Mouse (Mus musculus): ENCODE measurements around the gene Slc37a1.

The Slc37a1 gene

GRCm38 (mm10) chr17:31267138-31267537, 19.5 kb upstream of the Slc37a1 start:
- in situ Hi-C loops (cut with MboI; ENCODE audit: unreplicated experiment in 2 of 2), result no loop called here

- in situ Hi-C loops (cut with MboI; ENCODE audit: unreplicated experiment in 2 of 2), result no loop called here
Observed at GRCm38 (mm10) chr17:31267603-31268002, 19.0 kb upstream of the Slc37a1 start.

GRCm38 (mm10) chr17:31268016-31268415, 18.6 kb upstream of the Slc37a1 start:
- in situ Hi-C loops (cut with MboI; ENCODE audit: unreplicated experiment in 2 of 2), result no loop called here

GRCm38 (mm10) chr17:31269761-31270160, 16.8 kb upstream of the Slc37a1 start:
- in situ Hi-C loops (cut with MboI; ENCODE audit: unreplicated experiment in 2 of 2), result loop anchor here (5.0 to 10.0 kb wide), 3 partner anchors 132 to 255 kb away; no protein-coding TSS in a partner anchor

- in situ Hi-C loops (cut with MboI; ENCODE audit: unreplicated experiment in 2 of 2), result loop anchor here (5.0 to 10.0 kb wide), 3 partner anchors 133 to 255 kb away; no protein-coding TSS in a partner anchor
Observed at GRCm38 (mm10) chr17:31270246-31270645, 16.3 kb upstream of the Slc37a1 start.

- in situ Hi-C loops (cut with MboI; ENCODE audit: unreplicated experiment in 2 of 2), result loop anchor here (5.0 to 10.0 kb wide), 3 partner anchors 133 to 256 kb away; no protein-coding TSS in a partner anchor
Observed at GRCm38 (mm10) chr17:31270736-31271135, 15.9 kb upstream of the Slc37a1 start.

- in situ Hi-C loops (cut with MboI; ENCODE audit: unreplicated experiment in 2 of 2), result loop anchor here (5.0 to 10.0 kb wide), 3 partner anchors 134 to 256 kb away; no protein-coding TSS in a partner anchor
Observed at GRCm38 (mm10) chr17:31271136-31271851, 15.3 kb upstream of the Slc37a1 start.

- in situ Hi-C loops (cut with MboI; ENCODE audit: unreplicated experiment in 2 of 2), result loop anchor here (5.0 to 10.0 kb wide), 3 partner anchors 135 to 258 kb away; no protein-coding TSS in a partner anchor
Observed at GRCm38 (mm10) chr17:31272416-31273165, 14.0 kb upstream of the Slc37a1 start.

GRCm38 (mm10) chr17:31273631-31274030, 13.0 kb upstream of the Slc37a1 start:
- in situ Hi-C loops (cut with MboI; ENCODE audit: unreplicated experiment in 2 of 2), result loop anchor here (5.0 to 10.0 kb wide), 3 partner anchors 136 to 259 kb away; no protein-coding TSS in a partner anchor

GRCm38 (mm10) chr17:31275181-31275580, 11.4 kb upstream of the Slc37a1 start:
- in situ Hi-C loops (cut with MboI; ENCODE audit: unreplicated experiment in 2 of 2), result loop anchor here (5.0 to 10.0 kb wide), 2 partner anchors 148 to 260 kb away; partner anchors contain the start of gene Tff3 (in 1 of the 2)

- in situ Hi-C loops (cut with MboI; ENCODE audit: unreplicated experiment in 2 of 2), result loop anchor here (5.0 to 10.0 kb wide), 2 partner anchors 149 to 262 kb away; partner anchors contain the start of gene Tff3 (in 1 of the 2)
Observed at GRCm38 (mm10) chr17:31276207-31276921, 10.2 kb upstream of the Slc37a1 start.

- in situ Hi-C loops (cut with MboI; ENCODE audit: unreplicated experiment in 2 of 2), result loop anchor here (5.0 to 10.0 kb wide), 2 partner anchors 150 to 262 kb away; partner anchors contain the start of gene Tff3 (in 1 of the 2)
Observed at GRCm38 (mm10) chr17:31276922-31277918, 9.4 kb upstream of the Slc37a1 start, which contains the start of gene Rsph1. Gene Rsph1 (minus strand): TSS chr17:31277383.

- in situ Hi-C loops (cut with MboI; ENCODE audit: unreplicated experiment in 2 of 2), result loop anchor here (5.0 to 10.0 kb wide), 2 partner anchors 151 to 263 kb away; partner anchors contain the start of gene Tff3 (in 1 of the 2)
Observed at GRCm38 (mm10) chr17:31277931-31278330, 8.7 kb upstream of the Slc37a1 start.

- in situ Hi-C loops (cut with MboI; ENCODE audit: unreplicated experiment in 2 of 2), result loop anchor here (5.0 to 10.0 kb wide), 2 partner anchors 152 to 265 kb away; partner anchors contain the start of gene Tff3 (in 1 of the 2)
Observed at GRCm38 (mm10) chr17:31279541-31279940, 7.1 kb upstream of the Slc37a1 start.

GRCm38 (mm10) chr17:31280269-31280668, 6.3 kb upstream of the Slc37a1 start:
- in situ Hi-C loops (cut with MboI; ENCODE audit: unreplicated experiment in 2 of 2), result no loop called here

- in situ Hi-C loops (cut with MboI; ENCODE audit: unreplicated experiment in 2 of 2), result no loop called here
Observed at GRCm38 (mm10) chr17:31281830-31282686, 4.5 kb upstream of the Slc37a1 start.

- in situ Hi-C loops (cut with MboI; ENCODE audit: unreplicated experiment in 2 of 2), result no loop called here
Observed at GRCm38 (mm10) chr17:31282687-31283053, 3.9 kb upstream of the Slc37a1 start.

- in situ Hi-C loops (cut with MboI; ENCODE audit: unreplicated experiment in 2 of 2), result no loop called here
Observed at GRCm38 (mm10) chr17:31285867-31286266, 725 bp upstream of the Slc37a1 start.
